Mouse (Mus musculus): ENCODE results near the gene Tspan9. TPM values are rescaled to one million over a fixed set of nuclear protein-coding genes. Genes with fewer than 3 reads are reported as not detected.

The Tspan9 gene
- 32.7 and 35.8 TPM in 2 replicates for polyA plus RNA-seq (2015; fragmentation: Nextera tagmentation; extraction: Ambion mirVana)

GRCm38 (mm10) chr6:128143390-128144020, at the start of gene Tspan9:
TSS of gene Tspan9 (minus strand) at chr6:128143594.
- H3K9ac ChIP-seq: peak within 1 kb of the TSS; percentile 76
- 0 out of 2 replicates have a peak, but pooled peaks cover 9% of the 10 kb centered on the region for H3K27me3 ChIP-seq
- WGBS: under 1% methylated on average over 51 of the region's 56 CpGs
- peak; percentile 84 for ATAC-seq (ENCODE audit: low FRiP score)
- no peaks in the 10 kb centered on the region for H3K36me3 ChIP-seq
- peak within 1 kb of the TSS; percentile 85 for H3K4me2 ChIP-seq
- H3K9me3 ChIP-seq: no peaks in the 10 kb centered on the region
- peak within 1 kb of the TSS; percentile 62 for H3K4me3 ChIP-seq
- peak within 1 kb of the TSS; percentile 67 for H3K27ac ChIP-seq
- H3K4me1 ChIP-seq (replicated peaks): peaks cover 19% of the 10 kb centered on the region

GRCm38 (mm10) chr6:128183521-128183920, 40.1 kb upstream of the Tspan9 start:
- no peak for ATAC-seq (ENCODE audit: low FRiP score)
- H3K27ac ChIP-seq: no peak overlapping the region

GRCm38 (mm10) chr6:128181176-128181575, 37.8 kb upstream of the Tspan9 start:
- Histone ChIP-seq H3K4me3 (no peak overlapping the region), H3K27me3 (no peaks in the 10 kb centered on the region), H3K27ac (no peak overlapping the region), H3K36me3 (no peaks in the 10 kb centered on the region), H3K4me1 (replicated peaks) (no peaks in the 10 kb centered on the region), H3K9me3 (no peaks in the 10 kb centered on the region), H3K4me2 (no peak overlapping the region), H3K9ac (no peak overlapping the region)
- 60% methylated on average over 5 of the region's 5 CpGs for WGBS
- ATAC-seq (ENCODE audit: low FRiP score): no peak

More at GRCm38 (mm10) chr6:128183521-128183920, 40.1 kb upstream of the Tspan9 start:
- Histone ChIP-seq H3K9ac (no peak overlapping the region), H3K4me2 (no peak overlapping the region), H3K27me3 (no peaks in the 10 kb centered on the region), H3K36me3 (no peaks in the 10 kb centered on the region), H3K4me3 (no peak overlapping the region), H3K9me3 (no peaks in the 10 kb centered on the region), H3K4me1 (replicated peaks) (no peaks in the 10 kb centered on the region)
- WGBS: 59% methylated on average over 2 of the region's 2 CpGs

GRCm38 (mm10) chr6:128179651-128180050, 36.3 kb upstream of the Tspan9 start:
- ATAC-seq (ENCODE audit: low FRiP score): no peak
- no peaks in the 10 kb centered on the region for H3K27me3 ChIP-seq
- no peaks in the 10 kb centered on the region for H3K9me3 ChIP-seq
- no peak overlapping the region for H3K4me2 ChIP-seq
- no peaks in the 10 kb centered on the region for H3K36me3 ChIP-seq
- 97% methylated on average over 1 of the region's 1 CpGs for WGBS
- H3K4me1 ChIP-seq (replicated peaks): no peaks in the 10 kb centered on the region
- no peak overlapping the region for H3K27ac ChIP-seq
- no peak overlapping the region for H3K4me3 ChIP-seq
- 0 out of 2 replicates have a peak overlapping the region, but pooled peaks have one; percentile 14 for H3K9ac ChIP-seq

GRCm38 (mm10) chr6:128179247-128179646, 35.9 kb upstream of the Tspan9 start:
- H3K27ac ChIP-seq: no peak overlapping the region
- ATAC-seq (ENCODE audit: low FRiP score): no peak
- H3K4me2 ChIP-seq: no peak overlapping the region
- H3K4me3 ChIP-seq: no peak overlapping the region
- WGBS: 61% methylated on average over 5 of the region's 5 CpGs
- H3K9me3 ChIP-seq: no peaks in the 10 kb centered on the region
- H3K4me1 ChIP-seq (replicated peaks): no peaks in the 10 kb centered on the region
- no peak overlapping the region for H3K9ac ChIP-seq
- no peaks in the 10 kb centered on the region for H3K36me3 ChIP-seq
- H3K27me3 ChIP-seq: no peaks in the 10 kb centered on the region

- Histone ChIP-seq H3K9ac (no peak overlapping the region), H3K27ac (no peak overlapping the region), H3K36me3 (no peaks in the 10 kb centered on the region), H3K4me2 (no peak overlapping the region), H3K4me1 (replicated peaks) (no peaks in the 10 kb centered on the region), H3K9me3 (no peaks in the 10 kb centered on the region), H3K4me3 (no peak overlapping the region), H3K27me3 (no peaks in the 10 kb centered on the region)
- ATAC-seq (ENCODE audit: low FRiP score): no peak
- 96% methylated on average over 2 of the region's 2 CpGs for WGBS
Measured at GRCm38 (mm10) chr6:128178681-128179080, 35.3 kb upstream of the Tspan9 start.

GRCm38 (mm10) chr6:128168785-128169679, 25.6 kb upstream of the Tspan9 start:
- H3K9me3 ChIP-seq: no peaks in the 10 kb centered on the region
- no peak overlapping the region for H3K9ac ChIP-seq
- no peak for ATAC-seq (ENCODE audit: low FRiP score)
- WGBS: 56% methylated on average over 6 of the region's 6 CpGs
- H3K27me3 ChIP-seq: no peaks in the 10 kb centered on the region
- no peak overlapping the region for H3K4me2 ChIP-seq
- H3K36me3 ChIP-seq: no peaks in the 10 kb centered on the region
- no peak overlapping the region for H3K27ac ChIP-seq
- no peak overlapping the region for H3K4me3 ChIP-seq
- no peaks in the 10 kb centered on the region for H3K4me1 ChIP-seq (replicated peaks)

- Histone ChIP-seq H3K4me3 (no peak overlapping the region), H3K4me1 (replicated peaks) (no peaks in the 10 kb centered on the region)
- WGBS: 87% methylated on average over 2 of the region's 2 CpGs
Measured at GRCm38 (mm10) chr6:128165564-128165963, 22.2 kb upstream of the Tspan9 start.

GRCm38 (mm10) chr6:128164632-128165031, 21.2 kb upstream of the Tspan9 start:
- no peaks in the 10 kb centered on the region for H3K36me3 ChIP-seq
- H3K27ac ChIP-seq: no peak overlapping the region
- H3K9me3 ChIP-seq: no peaks in the 10 kb centered on the region
- WGBS: 85% methylated on average over 8 of the region's 8 CpGs
- H3K4me1 ChIP-seq (replicated peaks): no peaks in the 10 kb centered on the region
- no peak overlapping the region for H3K9ac ChIP-seq
- no peaks in the 10 kb centered on the region for H3K27me3 ChIP-seq
- no peak for ATAC-seq (ENCODE audit: low FRiP score)
- no peak overlapping the region for H3K4me3 ChIP-seq
- H3K4me2 ChIP-seq: no peak overlapping the region

More at GRCm38 (mm10) chr6:128165564-128165963, 22.2 kb upstream of the Tspan9 start:
- no peak for ATAC-seq (ENCODE audit: low FRiP score)
- Histone ChIP-seq H3K9ac (no peak overlapping the region), H3K27ac (no peak overlapping the region), H3K9me3 (no peaks in the 10 kb centered on the region), H3K27me3 (no peaks in the 10 kb centered on the region), H3K4me2 (no peak overlapping the region), H3K36me3 (no peaks in the 10 kb centered on the region)

- Histone ChIP-seq H3K27me3 (no peaks in the 10 kb centered on the region), H3K36me3 (no peaks in the 10 kb centered on the region), H3K4me2 (no peak overlapping the region), H3K27ac (no peak overlapping the region), H3K4me3 (no peak overlapping the region), H3K9ac (no peak overlapping the region), H3K4me1 (replicated peaks) (peaks cover 9% of the 10 kb centered on the region), H3K9me3 (no peaks in the 10 kb centered on the region)
- no peak for ATAC-seq (ENCODE audit: low FRiP score)
- WGBS: 92% methylated on average over 6 of the region's 6 CpGs
Measured at GRCm38 (mm10) chr6:128159092-128159491, 15.7 kb upstream of the Tspan9 start.

- no peaks in the 10 kb centered on the region for H3K9me3 ChIP-seq
- 53% methylated on average over 12 of the region's 12 CpGs for WGBS
Measured at GRCm38 (mm10) chr6:128158031-128158430, 14.6 kb upstream of the Tspan9 start.

GRCm38 (mm10) chr6:128156476-128156875, 13.1 kb upstream of the Tspan9 start:
- no peak overlapping the region for H3K4me2 ChIP-seq
- H3K4me3 ChIP-seq: no peak overlapping the region
- H3K4me1 ChIP-seq (replicated peaks): peaks cover 9% of the 10 kb centered on the region
- no peaks in the 10 kb centered on the region for H3K36me3 ChIP-seq
- no peak overlapping the region for H3K27ac ChIP-seq
- no peaks in the 10 kb centered on the region for H3K9me3 ChIP-seq
- ATAC-seq (ENCODE audit: low FRiP score): no peak
- no peaks in the 10 kb centered on the region for H3K27me3 ChIP-seq
- no peak overlapping the region for H3K9ac ChIP-seq
- WGBS: 80% methylated on average over 4 of the region's 4 CpGs

More at GRCm38 (mm10) chr6:128158031-128158430, 14.6 kb upstream of the Tspan9 start:
- ATAC-seq (ENCODE audit: low FRiP score): no peak
- H3K36me3 ChIP-seq: no peaks in the 10 kb centered on the region
- no peak overlapping the region for H3K27ac ChIP-seq
- H3K4me3 ChIP-seq: no peak overlapping the region
- no peaks in the 10 kb centered on the region for H3K27me3 ChIP-seq
- H3K4me1 ChIP-seq (replicated peaks): peaks cover 9% of the 10 kb centered on the region
- no peak overlapping the region for H3K9ac ChIP-seq
- H3K4me2 ChIP-seq: no peak overlapping the region
